Mouse (Mus musculus) G1E-ER4 (cell line): Measurements from ENCODE around the gene Igfbp3. TPM values are rescaled to one million over a fixed set of nuclear protein-coding genes. Genes with fewer than 3 reads are reported as not detected.

Experiments
- GATA1 ChIP-seq: IDR thresholded peaks from one replicate; pipeline ENCODE4 v1.8.0; 2012; ENCODE audit warnings: low read length, inconsistent platforms
- polyA plus RNA-seq: library from polyadenylated mRNA; stranded (reverse); fragments of >175 nt; gene quantifications from 2 replicates; pipeline ENCODE4 v1.2.3, GENCODE M21; 2012

Igfbp3 gene
- polyA plus RNA-seq, 1 experiment: not detected

- no peak for TF ChIP-seq GATA1
These were observed 20.6 kb downstream of the Igfbp3 start for GRCm38 (mm10) chr11:7193134-7193533.

GRCm38 (mm10) chr11:7192710-7193109 lies 21.0 kb downstream of the Igfbp3 start:
- no peak for TF ChIP-seq GATA1

- no peak for TF ChIP-seq GATA1
These were observed 25.3 kb downstream of the Igfbp3 start, which contains the start of gene Gm11985 for GRCm38 (mm10) chr11:7188469-7188868. Gm11985 (minus strand) TSS chr11:7188569.

- TF ChIP-seq GATA1: no peak
These were observed 26.3 kb downstream of the Igfbp3 start for GRCm38 (mm10) chr11:7187472-7187871.

- no peak for TF ChIP-seq GATA1
These were observed 29.3 kb downstream of the Igfbp3 start for GRCm38 (mm10) chr11:7184420-7184819.

GRCm38 (mm10) chr11:7182409-7183042 lies 31.2 kb downstream of the Igfbp3 start:
- TF ChIP-seq GATA1: no peak

- no peak for TF ChIP-seq GATA1
These were observed 34.4 kb downstream of the Igfbp3 start for GRCm38 (mm10) chr11:7179276-7179675.

- TF ChIP-seq GATA1: no peak
These were observed 35.0 kb downstream of the Igfbp3 start for GRCm38 (mm10) chr11:7178724-7179123.

GRCm38 (mm10) chr11:7173664-7174063 lies 40.1 kb downstream of the Igfbp3 start:
- TF ChIP-seq GATA1: no peak

- no peak for TF ChIP-seq GATA1
These were observed 44.1 kb downstream of the Igfbp3 start for GRCm38 (mm10) chr11:7169645-7170044.

- TF ChIP-seq GATA1: no peak
These were observed 49.3 kb downstream of the Igfbp3 start for GRCm38 (mm10) chr11:7164416-7164815.

GRCm38 (mm10) chr11:7161502-7162174 lies 52.1 kb downstream of the Igfbp3 start:
- no peak for TF ChIP-seq GATA1

GRCm38 (mm10) chr11:7160637-7161101 lies 53.1 kb downstream of the Igfbp3 start:
- TF ChIP-seq GATA1: no peak

- TF ChIP-seq GATA1: no peak
These were observed 53.6 kb downstream of the Igfbp3 start for GRCm38 (mm10) chr11:7160146-7160545.

- TF ChIP-seq GATA1: no peak
These were observed 55.5 kb downstream of the Igfbp3 start for GRCm38 (mm10) chr11:7158196-7158595.

- no peak for TF ChIP-seq GATA1
These were observed 57.3 kb downstream of the Igfbp3 start for GRCm38 (mm10) chr11:7156427-7156826.

Other genes with a start within 250 kb of the Igfbp3 start
- gene Adcy1, start 150.4 kb downstream of the Igfbp3 start, polyA plus RNA-seq: not detected in 2 replicates
- not detected in 2 replicates for gene Gm11985, start 25.4 kb downstream of the Igfbp3 start, polyA plus RNA-seq
- gene Igfbp1, start 16.1 kb downstream of the Igfbp3 start, polyA plus RNA-seq: not detected in 2 replicates